Comparison of ENCODE assay signal across 9 mouse cellular contexts in genomic region chr11:109439209-109439608, GRCm38 (mm10). TPM values are rescaled to one million over a fixed set of nuclear protein-coding genes. Genes with fewer than 3 reads are reported as not detected.
A peak's percentile ranks its signal among the peaks of the same experiment; 100 is the strongest.
DNase-seq lines count a peak whose midpoint lies in the region; ATAC-seq and TF ChIP-seq lines count a peak whose summit lies in the region.
"Had no signal": no experiment of that assay in that cellular context is flagged by ENCODE, and none has a peak within 500 bp of the region (broad histone marks: within the 10 kb centered on the region; RNA-seq: fewer than 3 reads in every experiment).

No protein-coding gene starts in this region.

- H3K36me3 ChIP-seq in heart, embryonic 15.5 days = peaks cover 27% of the 10 kb centered on the region
- H3K36me3 ChIP-seq in hindbrain, embryonic 16.5 days (ENCODE audit: control insufficient read depth, insufficient read depth, low read length) = peaks cover 18% of the 10 kb centered on the region
- H3K36me3 ChIP-seq in midbrain, embryonic 14.5 days (ENCODE audit: control insufficient read depth, insufficient read depth, low read length) = peaks cover 41% of the 10 kb centered on the region

- peak overlapping the region; percentile 73; the same call in 1 of the 2 replicates for H3K9ac ChIP-seq in heart, embryonic 15.5 days
- H3K9ac ChIP-seq in hindbrain, embryonic 16.5 days (ENCODE audit: low read depth, low read length) = peak overlapping the region; percentile 62; the same call in 1 of the 2 replicates
- H3K9ac ChIP-seq in midbrain, embryonic 14.5 days (replicated peaks; ENCODE audit: low read length) = peak overlapping the region; percentile 54; the same call in 1 of the 2 replicates

- intact Hi-C loops in heart, postnatal 36 days (cut with DNase I) = no loop called here

- H3K4me3 ChIP-seq in heart, embryonic 15.5 days = peak overlapping the region; percentile 69
- no peak overlapping the region for H3K4me3 ChIP-seq in hindbrain, embryonic 16.5 days (ENCODE audit: low read length)
- H3K4me3 ChIP-seq in midbrain, embryonic 14.5 days (replicated peaks; ENCODE audit: low read depth, low read length) = no peak overlapping the region

- H3K4me1 ChIP-seq in heart, embryonic 15.5 days (replicated peaks) = peaks cover 19% of the 10 kb centered on the region
- H3K4me1 ChIP-seq in hindbrain, embryonic 16.5 days (ENCODE audit: control insufficient read depth, insufficient read depth, low read depth, low read length) = peaks cover 10% of the 10 kb centered on the region
- peaks cover 9% of the 10 kb centered on the region for H3K4me1 ChIP-seq in midbrain, embryonic 14.5 days (ENCODE audit: control insufficient read depth, insufficient read depth, low read length)

- H3K9me3 ChIP-seq in heart, embryonic 15.5 days (replicated peaks) = no peaks in the 10 kb centered on the region
- no peaks in the 10 kb centered on the region for H3K9me3 ChIP-seq in hindbrain, embryonic 16.5 days (ENCODE audit: control insufficient read depth, low read length)
- no peaks in the 10 kb centered on the region for H3K9me3 ChIP-seq in midbrain, embryonic 14.5 days (ENCODE audit: control insufficient read depth, low read length)

- no peaks in the 10 kb centered on the region for H3K27me3 ChIP-seq in heart, embryonic 15.5 days
- H3K27me3 ChIP-seq in hindbrain, embryonic 16.5 days (replicated peaks; ENCODE audit: control insufficient read depth, insufficient read depth, low read length) = no peaks in the 10 kb centered on the region; the same call in 1 of the 2 replicates
- H3K27me3 ChIP-seq in midbrain, embryonic 14.5 days (ENCODE audit: control insufficient read depth, insufficient read depth, low read length) = no peaks in the 10 kb centered on the region

- WGBS in heart, embryonic 15.5 days = 12% methylated on average over 5 of the region's 5 CpGs
- 18% methylated on average over 5 of the region's 5 CpGs for WGBS in hindbrain, embryonic 16.5 days
- WGBS in midbrain, embryonic 14.5 days = 19% methylated on average over 5 of the region's 5 CpGs

- no peak for DNase-seq in heart, postnatal 36 days
- peak; percentile 19 for DNase-seq in brain, embryonic 14.5 days (ENCODE audit: low read depth)
- peak; percentile 32 for DNase-seq in midbrain, embryonic 14.5 days
- no peak for DNase-seq in layer of hippocampus, postnatal 14 days (ENCODE audit: low spot score in 2 of 2)
- DNase-seq in urinary bladder, postnatal 14 days (ENCODE audit: low spot score) = no peak
- no peak for DNase-seq in frontal cortex, postnatal 25 days (ENCODE audit: low spot score in 2 of 2)

- no peak for TF ChIP-seq CTCF in brain, embryonic 14.5 days (IDR thresholded peaks at IDR 0.05; ENCODE audit: borderline replicate concordance, extremely low read depth, insufficient read depth, insufficient read length)

- H3K27ac ChIP-seq in heart, embryonic 15.5 days = peak overlapping the region; percentile 69
- no peak overlapping the region for H3K27ac ChIP-seq in hindbrain, embryonic 16.5 days (ENCODE audit: low read depth, low read length)
- H3K27ac ChIP-seq in midbrain, embryonic 14.5 days (replicated peaks; ENCODE audit: low read depth, low read length) = no peak overlapping the region

- 0 out of 2 replicates have a peak, but pooled peaks have one; percentile 10 for ATAC-seq in heart, embryonic 15.5 days (replicated peaks; ENCODE audit: insufficient number of reproducible peaks, insufficient read depth, low FRiP score, low read depth)
- ATAC-seq in hindbrain, embryonic 16.5 days = peak; percentile 40; the same call in 1 of the 2 replicates
- ATAC-seq in midbrain, embryonic 14.5 days (ENCODE audit: low FRiP score, low TSS enrichment) = no peak; the same call in 1 of the 2 replicates

- H3K4me2 ChIP-seq in heart, embryonic 15.5 days = peak overlapping the region; percentile 95
- peak overlapping the region; percentile 66 for H3K4me2 ChIP-seq in hindbrain, embryonic 16.5 days (ENCODE audit: low read length)
- peak overlapping the region; percentile 74 for H3K4me2 ChIP-seq in midbrain, embryonic 14.5 days (ENCODE audit: low read length)

- no peak for TF ChIP-seq POLR2A in brain, embryonic 14.5 days (IDR thresholded peaks at IDR 0.05; ENCODE audit: borderline replicate concordance, extremely low read depth, insufficient read depth, insufficient read length, poor library complexity, severe bottlenecking)

RNA-seq across cellular contexts. Expression of gene Amz2, which starts 13.5 kb away (rescaled TPM):
- 33.0 and 36.2 TPM in 2 replicates for polyA plus RNA-seq in heart, embryonic 15.5 days (2015; fragmentation: Nextera tagmentation; extraction: Ambion mirVana)
- total RNA-seq in heart, postnatal 36 days (2021) = 10 to 100 TPM; 51.9 to 56.7 TPM
- polyA plus RNA-seq in brain, embryonic 14.5 days (2012; rRNA removed) = 183 and 185 TPM in 2 replicates
- 57.1 and 59.4 TPM in 2 replicates for polyA plus RNA-seq in hindbrain, embryonic 16.5 days (2015; fragmentation: Nextera tagmentation; extraction: Ambion mirVana)
- 63.6 and 78.7 TPM in 2 replicates for polyA plus RNA-seq in midbrain, embryonic 14.5 days (2014; fragmentation: Nextera tagmentation; extraction: Ambion mirVana)
- total RNA-seq in layer of hippocampus, postnatal 14 days (2021) = 10 to 100 TPM; 70.6 to 75.2 TPM

RNA-seq across cellular contexts. Expression of gene 9930022D16Rik, which starts 25.5 kb away (rescaled TPM):
- polyA plus RNA-seq in heart, embryonic 15.5 days (2015; fragmentation: Nextera tagmentation; extraction: Ambion mirVana) = 0.05 TPM in 1 of 2 replicates, not detected in the other
- not detected for total RNA-seq in heart, postnatal 36 days (2021)
- 0.03 TPM in 1 of 2 replicates, not detected in the other for polyA plus RNA-seq in brain, embryonic 14.5 days (2012; rRNA removed)
- polyA plus RNA-seq in hindbrain, embryonic 16.5 days (2015; fragmentation: Nextera tagmentation; extraction: Ambion mirVana) = 0.07 TPM in 1 of 2 replicates, not detected in the other
- not detected in 2 replicates for polyA plus RNA-seq in midbrain, embryonic 14.5 days (2014; fragmentation: Nextera tagmentation; extraction: Ambion mirVana)
- not detected for total RNA-seq in layer of hippocampus, postnatal 14 days (2021)
- total RNA-seq: ES-E14 had no signal

RNA-seq across cellular contexts. Expression of gene Arsg, which starts 34.0 kb away (rescaled TPM):
- polyA plus RNA-seq in heart, embryonic 15.5 days (2015; fragmentation: Nextera tagmentation; extraction: Ambion mirVana) = 2.7 and 3.6 TPM in 2 replicates
- 1 to 10 TPM; 1.4 to 1.9 TPM for total RNA-seq in heart, postnatal 36 days (2021)
- polyA plus RNA-seq in brain, embryonic 14.5 days (2012; rRNA removed) = 5.2 and 5.3 TPM in 2 replicates
- 8.0 and 9.0 TPM in 2 replicates for polyA plus RNA-seq in hindbrain, embryonic 16.5 days (2015; fragmentation: Nextera tagmentation; extraction: Ambion mirVana)
- polyA plus RNA-seq in midbrain, embryonic 14.5 days (2014; fragmentation: Nextera tagmentation; extraction: Ambion mirVana) = 1.3 and 2.7 TPM in 2 replicates
- total RNA-seq in layer of hippocampus, postnatal 14 days (2021) = 10 to 100 TPM; 10.4 to 11.2 TPM

RNA-seq across cellular contexts. Expression of gene Slc16a6, which starts 34.2 kb away (rescaled TPM):
- polyA plus RNA-seq in heart, embryonic 15.5 days (2015; fragmentation: Nextera tagmentation; extraction: Ambion mirVana) = 6.0 and 7.4 TPM in 2 replicates
- 1 to 10 TPM; 5.5 to 7.4 TPM for total RNA-seq in heart, postnatal 36 days (2021)
- 1.4 and 3.2 TPM in 2 replicates for polyA plus RNA-seq in brain, embryonic 14.5 days (2012; rRNA removed)
- polyA plus RNA-seq in hindbrain, embryonic 16.5 days (2015; fragmentation: Nextera tagmentation; extraction: Ambion mirVana) = 5.4 and 6.4 TPM in 2 replicates
- 2.8 and 3.1 TPM in 2 replicates for polyA plus RNA-seq in midbrain, embryonic 14.5 days (2014; fragmentation: Nextera tagmentation; extraction: Ambion mirVana)
- 10 to 100 TPM in 1 of 2 experiments, 1 to 10 TPM in 1; 9.6 to 12.1 TPM for total RNA-seq in layer of hippocampus, postnatal 14 days (2021)

Comparison
In these comparisons a context has a peak if more than half of its experiments do, and no peak if none do; other contexts are left out.
1. DNase-seq: peak in brain, embryonic 14.5 days (single experiment) and midbrain, embryonic 14.5 days (single experiment); none in heart, postnatal 36 days (0 of 2), layer of hippocampus, postnatal 14 days (0 of 2), urinary bladder, postnatal 14 days (single experiment) and frontal cortex, postnatal 25 days (0 of 2).
2. Peak in every context shown above with its lines, with median percentiles within 50 percentile points of each other: H3K4me2 ChIP-seq and H3K9ac ChIP-seq.